27 mouse cellular contexts compared by ENCODE assay signal in the genomic region with DNA sequence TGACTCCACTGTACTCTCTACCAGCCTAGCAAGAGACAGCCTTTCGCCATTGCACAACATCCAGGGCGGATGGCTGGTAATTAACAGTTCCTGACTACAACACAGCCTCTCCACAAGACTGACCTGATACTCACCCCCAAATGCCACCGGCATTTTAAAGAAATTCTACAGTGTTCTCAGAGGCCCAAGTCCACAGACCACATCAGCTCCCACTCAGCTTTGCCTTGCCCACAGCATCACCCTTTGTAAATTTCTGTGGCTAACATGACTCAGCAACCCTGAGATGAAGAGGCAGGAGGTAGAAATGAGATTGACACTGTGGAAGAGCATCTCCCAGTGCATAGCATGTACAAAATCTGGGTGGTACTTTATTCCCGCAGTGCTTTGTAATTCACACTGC. TPM values are rescaled to one million over a fixed set of nuclear protein-coding genes. Genes with fewer than 3 reads are reported as not detected.
A peak's percentile ranks its signal among the peaks of the same experiment; 100 is the strongest.
DNase-seq lines count a peak whose midpoint lies in the region; ATAC-seq and TF ChIP-seq lines count a peak whose summit lies in the region.
"Had no signal": no experiment of that assay in that cellular context is flagged by ENCODE, and none has a peak within 500 bp of the region (broad histone marks: within the 10 kb centered on the region; RNA-seq: fewer than 3 reads in every experiment).

No protein-coding gene starts in this region.

- ATAC-seq in Patski, result peak; percentile 57
- ATAC-seq in megakaryocyte progenitor cell, adult 5-6 weeks (replicated peaks; ENCODE audit: poor library complexity), result 0 out of 2 replicates have a peak, but pooled peaks have one; percentile 14
- no peak for ATAC-seq in inflammation-experienced regulatory T-cells, adult 6 months
- ATAC-seq: activated CD4-positive, CD25-positive, alpha-beta regulatory T cell, adult 4 months; CD4-positive, CD25-positive, alpha-beta regulatory T cell, adult 4 months; forebrain, embryonic 15.5 days; hindbrain, postnatal 0 days; intestine, postnatal 0 days had no signal

- no peak for TF ChIP-seq CTCF in C2C12 (IDR thresholded peaks at IDR 0.05; ENCODE audit: control insufficient read depth, insufficient read depth, insufficient read length)
- TF ChIP-seq CTCF in Patski (IDR thresholded peaks at IDR 0.05), result no peak

- H3K27me3 ChIP-seq in C2C12 (ENCODE audit: control insufficient read depth, insufficient read depth, insufficient read length) (no peaks in the 10 kb centered on the region), Patski (no peaks in the 10 kb centered on the region)
- H3K27me3 ChIP-seq: embryonic facial prominence, embryonic 13.5 days; forebrain, embryonic 12.5 days; forebrain, embryonic 15.5 days; heart, embryonic 13.5 days had no signal

- no peak overlapping the region for H3K4me3 ChIP-seq in C2C12 (ENCODE audit: insufficient read depth, poor library complexity, severe bottlenecking)
- H3K4me3 ChIP-seq: embryonic facial prominence, embryonic 10.5 days; embryonic facial prominence, embryonic 13.5 days; erythroblast, embryonic 14.5 days; forebrain, embryonic 12.5 days; forebrain, embryonic 15.5 days; heart, adult 2 months; heart, embryonic 10.5 days; heart, embryonic 13.5 days had no signal

- H3ac ChIP-seq in C2C12 (ENCODE audit: control insufficient read depth, insufficient read length, low read depth), result no peak overlapping the region

- no peaks in the 10 kb centered on the region for H3K36me3 ChIP-seq in C2C12 (ENCODE audit: control insufficient read depth, insufficient read depth)
- H3K36me3 ChIP-seq: embryonic facial prominence, embryonic 10.5 days; embryonic facial prominence, embryonic 13.5 days; forebrain, embryonic 12.5 days; forebrain, embryonic 15.5 days; heart, embryonic 10.5 days; heart, embryonic 13.5 days had no signal

- H3K79me3 ChIP-seq in C2C12 (ENCODE audit: low read depth), result no peaks in the 10 kb centered on the region

- CTCF ChIA-PET in Patski (lab: Charles Lee), result interaction anchor here (1.7 to 1.8 kb wide), 2 partner anchors 12 to 50 kb away, joined by 3 to 5 read pairs; no protein-coding TSS in a partner anchor

- in situ Hi-C loops in Patski (cut with MboI; ENCODE audit: low pct_unique_long_range_greater_than_20kb), result no loop called here

- H3K79me2 ChIP-seq in C2C12 (ENCODE audit: control insufficient read depth, insufficient read depth), result no peaks in the 10 kb centered on the region

- DNase-seq in 3134 (ENCODE audit: extremely low read depth, insufficient read length, low spot score) (peak; percentile 29), Patski (ENCODE audit: low read depth, low spot score) (peak; percentile 74)
- DNase-seq in cerebellum, postnatal 4 days (ENCODE audit: low spot score in 2 of 2), result no peak
- DNase-seq in c-Kit-positive CD71-positive TER-119-positive erythroid progenitor cells, embryonic 14.5 days (ENCODE audit: low spot score), result no peak
- DNase-seq: adrenal gland, adult 8-10 months; adrenal gland, postnatal 25 days; cerebellum, adult 18-20 months; cerebellum, adult 9-10 months; cerebellum, postnatal 14 days; gastrocnemius, postnatal 25 days; heart, adult 2 months; heart, postnatal 14 days; heart, postnatal 4 days had no signal

- POLR2A ChIA-PET in Patski (lab: Charles Lee), result no interaction called here

TF ChIP-seq in C2C12, 6 proteins besides CTCF, POLR2A, EP300 and RAD21:
- no peak for TF ChIP-seq USF1 (IDR thresholded peaks at IDR 0.05; ENCODE audit: low read depth)
- no peak for TF ChIP-seq FOSL1 (IDR thresholded peaks at IDR 0.05; ENCODE audit: insufficient read depth, low read length, poor library complexity, severe bottlenecking)
- TF ChIP-seq CEBPB (IDR thresholded peaks at IDR 0.05; ENCODE audit: low read depth), result peak; percentile 54
- TF ChIP-seq MYOG (IDR thresholded peaks at IDR 0.05; ENCODE audit: control insufficient read depth, extremely low read depth, insufficient read length), result no peak
- TF ChIP-seq MAX (IDR thresholded peaks at IDR 0.05), result no peak
- no peak for TF ChIP-seq MYOD1 (IDR thresholded peaks at IDR 0.05; ENCODE audit: control insufficient read depth, insufficient read length, low read depth)

RNA-seq across cellular contexts. Expression of a gene that starts 52.3 kb away (rescaled TPM):
- polyA plus RNA-seq in C2C12 (2012; fragmentation: generic; extraction: Trizol) (22.6 TPM), Patski (2021) (66.1 TPM)
- total RNA-seq in megakaryocyte progenitor cell, adult 5-6 weeks (2015), result 54.4 and 56.0 TPM in 2 replicates
- 34.3 and 36.6 TPM in 2 replicates for total RNA-seq in megakaryocyte progenitor cell, adult 5-6 weeks (2017)
- polyA plus RNA-seq in inflammation-experienced regulatory T-cells, adult 6 months (2017; shearing (Covaris generic)), result 10 to 100 TPM; 82.8 to 87.7 (median 84.4) TPM

Comparison
In these comparisons a context has a peak if more than half of its experiments do, and no peak if none do; other contexts are left out.
1. DNase-seq: peak in 3134 (single experiment) and Patski (single experiment); none in cerebellum, postnatal 4 days (0 of 2) and c-Kit-positive CD71-positive TER-119-positive erythroid progenitor cells, embryonic 14.5 days (single experiment).